Mouse (Mus musculus) embryonic facial prominence, embryonic 10.5 days (tissue): ENCODE results near the gene Ranbp3. TPM values are rescaled to one million over a fixed set of nuclear protein-coding genes. Genes with fewer than 3 reads are reported as not detected.
A peak's percentile ranks its signal among the peaks of the same experiment; 100 is the strongest.

Source experiments
- DNase-seq: peaks from one replicate; pipeline ENCODE4 v3.0.0-alpha.2; 2017; ENCODE audit warnings: low spot score
- H3K27ac ChIP-seq: fragments of 300-500 bp; sonication (generic); replicated peaks from 2 replicates; pipeline ENCODE4 v1.5.1; 2016; ENCODE audit warnings: mild to moderate bottlenecking
- H3K27me3 ChIP-seq: fragments of 300-500 bp; sonication (generic); replicated peaks from 2 replicates; pipeline ENCODE4 v1.6.1; 2016; ENCODE audit warnings: low read depth, mild to moderate bottlenecking; ENCODE audit not compliant: poor library complexity, severe bottlenecking
- H3K36me3 ChIP-seq: fragments of 300-500 bp; sonication (generic); replicated peaks from 2 replicates; pipeline ENCODE4 v1.6.1; 2016; ENCODE audit warnings: mild to moderate bottlenecking, moderate library complexity
- H3K4me1 ChIP-seq: fragments of 300-500 bp; sonication (generic); 2 replicates; pipeline ENCODE4 v1.6.1; 2016
- H3K4me3 ChIP-seq: fragments of 300-500 bp; sonication (generic); 2 replicates; pipeline ENCODE4 v1.5.1; 2016; ENCODE audit warnings: mild to moderate bottlenecking, moderate library complexity
- H3K9me3 ChIP-seq: fragments of 300-500 bp; sonication (generic); 2 replicates; pipeline ENCODE4 v1.6.1; 2016; ENCODE audit warnings: mild to moderate bottlenecking
- WGBS: fragments of 180-500 bp; shearing (Covaris S2); methylation state at CpG from one replicate; pipeline ENCODE4 v1.1.7; 2016; 5-methylcytosine and 5-hydroxymethylcytosine counted together
- polyA plus RNA-seq: library from polyadenylated mRNA; unstranded; fragments of >200 nt; fragmentation: Nextera tagmentation; extraction: Ambion mirVana; gene quantifications from 2 replicates; pipeline ENCODE4 v1.2.1, GENCODE M21; 2016

Ranbp3 gene
- polyA plus RNA-seq, 1 experiment from 2014 or later = 132 TPM

- DNase-seq = no peak
- no peaks in the 10 kb centered on the region for H3K27me3 ChIP-seq
- H3K27ac ChIP-seq = no peak overlapping the region
- H3K36me3 ChIP-seq = no peaks in the 10 kb centered on the region
- WGBS = 82% methylated on average over 2 of the region's 2 CpGs
- H3K9me3 ChIP-seq = no peaks in the 10 kb centered on the region
- H3K4me3 ChIP-seq = no peak overlapping the region
- no peaks in the 10 kb centered on the region for H3K4me1 ChIP-seq
Observed at GRCm38 (mm10) chr17:56654771-56655170, 18.3 kb upstream of the Ranbp3 start.

DNA sequence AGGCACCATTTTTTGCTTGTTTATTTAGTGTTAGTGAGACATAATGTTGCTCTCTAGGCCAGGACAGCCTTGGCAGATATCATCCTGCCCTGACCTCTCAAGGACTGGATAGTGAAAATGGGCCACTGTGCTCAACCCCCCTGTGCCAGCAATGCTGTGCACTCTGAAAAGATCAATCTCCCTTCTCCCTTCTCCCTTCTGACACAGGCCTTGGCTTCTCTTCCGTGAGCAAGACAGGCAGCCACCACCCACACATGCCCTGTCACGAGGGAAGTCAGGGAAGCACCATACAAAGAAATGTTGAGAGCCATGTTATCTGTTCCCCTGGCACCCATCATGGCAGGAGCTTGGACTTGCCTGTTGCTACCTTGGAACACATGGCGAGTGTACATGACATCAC lies 17.8 kb upstream of the Ranbp3 start:
- H3K27me3 ChIP-seq = no peaks in the 10 kb centered on the region
- no peaks in the 10 kb centered on the region for H3K36me3 ChIP-seq
- no peak overlapping the region for H3K4me3 ChIP-seq
- WGBS = 89% methylated on average over 3 of the region's 3 CpGs
- no peak overlapping the region for H3K27ac ChIP-seq
- no peak for DNase-seq
- H3K4me1 ChIP-seq = no peaks in the 10 kb centered on the region
- H3K9me3 ChIP-seq = no peaks in the 10 kb centered on the region

GRCm38 (mm10) chr17:56656171-56656570 lies 16.9 kb upstream of the Ranbp3 start:
- WGBS = 87% methylated on average over 6 of the region's 6 CpGs
- DNase-seq = no peak
- Histone ChIP-seq H3K36me3 (no peaks in the 10 kb centered on the region), H3K27me3 (no peaks in the 10 kb centered on the region), H3K27ac (no peak overlapping the region), H3K9me3 (no peaks in the 10 kb centered on the region), H3K4me1 (no peaks in the 10 kb centered on the region; the same call in 1 of the 2 replicates), H3K4me3 (no peak overlapping the region)

- Histone ChIP-seq H3K9me3 (no peaks in the 10 kb centered on the region), H3K4me1 (peaks cover 23% of the 10 kb centered on the region), H3K27me3 (peaks cover 21% of the 10 kb centered on the region), H3K27ac (peak overlapping the region; percentile 80), H3K36me3 (no peaks in the 10 kb centered on the region), H3K4me3 (peak overlapping the region; percentile 47)
- 59% methylated on average over 3 of the region's 3 CpGs for WGBS
- DNase-seq = no peak
Observed at GRCm38 (mm10) chr17:56663659-56664058, 9.4 kb upstream of the Ranbp3 start.

GRCm38 (mm10) chr17:56664333-56664732 lies 8.8 kb upstream of the Ranbp3 start:
- H3K4me3 ChIP-seq = peak overlapping the region; percentile 47
- H3K36me3 ChIP-seq = no peaks in the 10 kb centered on the region
- H3K9me3 ChIP-seq = no peaks in the 10 kb centered on the region
- peak overlapping the region; percentile 80 for H3K27ac ChIP-seq
- peaks cover 22% of the 10 kb centered on the region for H3K27me3 ChIP-seq
- DNase-seq = peak; percentile 77
- peaks cover 24% of the 10 kb centered on the region for H3K4me1 ChIP-seq
- 4% methylated on average over 10 of the region's 10 CpGs for WGBS

DNA sequence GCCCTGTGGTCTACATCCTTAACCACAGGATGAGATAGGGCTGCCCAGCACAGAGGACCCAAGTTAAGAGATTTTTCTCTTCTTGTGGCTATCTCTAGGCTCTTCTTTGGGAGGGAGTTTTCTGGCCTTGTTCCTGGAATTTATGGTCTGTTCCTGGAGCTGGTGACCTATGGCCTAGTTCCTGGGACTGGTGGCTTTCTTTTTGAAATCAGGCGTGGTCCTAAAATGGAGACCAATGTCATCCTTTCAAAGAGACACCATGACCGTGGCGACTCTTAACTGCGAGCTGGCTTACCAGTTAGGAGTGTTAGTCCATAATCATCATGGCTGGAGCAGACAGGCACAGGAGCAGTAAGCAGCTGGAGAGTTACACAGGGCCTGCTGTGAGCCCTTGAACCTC lies 6.7 kb upstream of the Ranbp3 start:
- H3K4me1 ChIP-seq = peaks cover 24% of the 10 kb centered on the region
- H3K4me3 ChIP-seq = no peak overlapping the region
- H3K9me3 ChIP-seq = no peaks in the 10 kb centered on the region
- no peaks in the 10 kb centered on the region for H3K36me3 ChIP-seq
- peaks cover 22% of the 10 kb centered on the region for H3K27me3 ChIP-seq
- no peak for DNase-seq
- WGBS = 94% methylated on average over 4 of the region's 4 CpGs
- no peak overlapping the region for H3K27ac ChIP-seq

DNA sequence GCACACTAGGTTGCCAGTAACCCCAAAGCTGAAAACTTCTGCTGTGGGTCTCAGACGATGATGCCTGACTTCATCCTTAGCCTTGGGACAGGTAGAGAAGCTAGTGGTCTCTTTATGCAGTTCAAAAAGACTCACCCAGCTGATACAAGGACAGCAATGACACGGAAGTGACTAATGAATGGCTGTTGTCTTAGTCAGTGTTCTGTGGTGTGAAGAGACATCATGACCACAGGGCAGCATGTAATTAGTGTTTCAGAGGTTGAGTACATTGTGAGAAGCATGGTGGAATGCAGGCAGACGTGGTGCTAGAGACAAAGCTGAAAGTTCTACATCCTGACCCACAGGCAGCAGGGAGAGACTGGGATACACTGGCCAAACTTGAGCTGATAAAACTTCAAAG lies 5.5 kb upstream of the Ranbp3 start:
- Histone ChIP-seq H3K27ac (no peak overlapping the region), H3K4me3 (no peak overlapping the region), H3K4me1 (peaks cover 30% of the 10 kb centered on the region), H3K27me3 (peaks cover 22% of the 10 kb centered on the region), H3K36me3 (no peaks in the 10 kb centered on the region), H3K9me3 (no peaks in the 10 kb centered on the region)
- 76% methylated on average over 3 of the region's 3 CpGs for WGBS
- no peak for DNase-seq

- Histone ChIP-seq H3K4me3 (peak overlapping the region; percentile 61), H3K36me3 (no peaks in the 10 kb centered on the region), H3K4me1 (peaks cover 32% of the 10 kb centered on the region), H3K27ac (peak overlapping the region; percentile 72), H3K27me3 (peaks cover 22% of the 10 kb centered on the region), H3K9me3 (no peaks in the 10 kb centered on the region)
- DNase-seq = peak; percentile 93
- 4% methylated on average over 31 of the region's 31 CpGs for WGBS
Observed at GRCm38 (mm10) chr17:56668384-56669144, 4.5 kb upstream of the Ranbp3 start.

- Histone ChIP-seq H3K4me3 (no peak overlapping the region), H3K27me3 (peaks cover 22% of the 10 kb centered on the region), H3K36me3 (peaks cover 3% of the 10 kb centered on the region), H3K9me3 (no peaks in the 10 kb centered on the region), H3K4me1 (peaks cover 28% of the 10 kb centered on the region), H3K27ac (no peak overlapping the region)
- no peak for DNase-seq
- 88% methylated on average over 8 of the region's 8 CpGs for WGBS
Observed at GRCm38 (mm10) chr17:56669766-56670165, 3.3 kb upstream of the Ranbp3 start.

DNA sequence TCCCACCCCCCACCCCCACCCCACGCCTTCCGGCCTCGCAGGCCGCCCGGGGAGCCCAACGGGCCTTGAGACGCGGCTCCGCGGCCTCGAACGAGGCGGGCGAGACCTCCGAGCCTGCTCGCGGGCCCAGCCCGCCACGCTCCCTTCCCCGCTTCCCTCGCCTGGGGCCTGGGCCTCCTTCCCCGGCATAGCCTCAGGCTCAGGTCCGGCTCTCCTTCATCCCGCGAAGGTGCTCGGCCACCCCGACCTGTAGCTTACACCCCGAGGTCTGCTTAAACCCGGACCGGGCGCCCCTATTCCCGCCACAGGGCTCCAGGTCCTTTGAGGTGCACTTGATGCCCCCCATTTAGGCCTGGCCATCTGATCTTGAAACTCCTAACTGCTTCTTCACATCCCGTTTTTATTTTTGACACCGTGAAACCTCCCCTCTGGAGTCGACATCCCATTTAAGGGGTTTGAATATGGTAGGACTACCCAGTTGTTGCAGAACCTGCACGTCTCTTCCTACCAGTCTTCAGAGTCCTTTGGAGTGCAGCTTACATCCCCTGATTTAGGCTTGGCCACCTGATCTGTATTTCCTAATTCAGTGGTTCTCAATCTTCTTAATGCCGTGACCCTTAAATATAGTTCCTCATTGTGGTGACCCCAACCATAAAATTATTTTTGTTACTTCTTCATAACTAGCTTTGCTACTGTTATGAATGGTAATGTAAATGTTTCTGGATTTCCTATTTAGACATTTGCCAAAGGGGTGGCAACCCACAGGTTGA lies 738 bp downstream of the Ranbp3 start:
- H3K27me3 ChIP-seq = no peaks in the 10 kb centered on the region
- H3K4me1 ChIP-seq = peaks cover 33% of the 10 kb centered on the region
- peaks cover 42% of the 10 kb centered on the region for H3K36me3 ChIP-seq
- 2% methylated on average over 37 of the region's 37 CpGs for whole genome bisulfite sequencing
- no peaks in the 10 kb centered on the region for H3K9me3 ChIP-seq
- peak overlapping the region; percentile 86 for H3K4me3 ChIP-seq
- peak overlapping the region; percentile 97 for H3K27ac ChIP-seq
- no peak for DNase-seq

- Histone ChIP-seq H3K4me3 (no peak overlapping the region), H3K27me3 (no peaks in the 10 kb centered on the region), H3K36me3 (peaks cover 98% of the 10 kb centered on the region), H3K9me3 (no peaks in the 10 kb centered on the region), H3K27ac (no peak overlapping the region), H3K4me1 (no peaks in the 10 kb centered on the region)
- no peak for DNase-seq
- 79% methylated on average over 4 of the region's 4 CpGs for WGBS
Observed at GRCm38 (mm10) chr17:56681791-56682190, 8.7 kb downstream of the Ranbp3 start.

DNA sequence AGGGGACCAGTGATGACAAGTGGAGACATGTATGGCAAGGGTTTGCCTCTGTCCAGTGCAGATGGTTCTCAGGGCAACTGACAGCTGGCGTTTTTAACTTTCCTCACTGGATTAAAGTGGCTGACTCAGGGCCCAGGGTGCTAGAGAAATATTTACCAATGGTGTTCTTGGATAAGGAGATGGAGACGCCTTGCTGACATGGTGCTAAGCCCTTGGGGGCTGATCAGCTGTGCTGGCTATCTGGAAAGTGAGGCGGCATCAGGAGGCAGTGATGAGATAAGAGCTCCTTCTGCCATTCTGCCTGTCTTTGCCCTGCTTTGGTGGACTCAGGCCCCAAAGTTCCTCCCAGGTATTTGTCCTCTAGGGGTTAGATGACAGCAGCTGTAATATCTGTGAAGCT lies 9.8 kb downstream of the Ranbp3 start:
- Histone ChIP-seq H3K36me3 (peaks cover 98% of the 10 kb centered on the region), H3K9me3 (no peaks in the 10 kb centered on the region), H3K27ac (no peak overlapping the region), H3K4me3 (no peak overlapping the region), H3K4me1 (no peaks in the 10 kb centered on the region), H3K27me3 (no peaks in the 10 kb centered on the region)
- 72% methylated on average over 3 of the region's 3 CpGs for WGBS
- no peak for DNase-seq
